Mouse (Mus musculus) liver, postnatal 0 days (tissue): ENCODE data around the gene Zbtb4. TPM values are rescaled to one million over a fixed set of nuclear protein-coding genes. Genes with fewer than 3 reads are reported as not detected.
A peak's percentile ranks its signal among the peaks of the same experiment; 100 is the strongest.

Experiments used
- ATAC-seq: fragments of 200-750 bp; cut with Nextera tagmentation; 2 replicates; pipeline ENCODE4 v1.8.0; 2017; ENCODE audit warnings: mild to moderate bottlenecking, moderate library complexity
- DNase-seq: peaks from one replicate; pipeline ENCODE4 v3.0.0-alpha.2; 2016
- H3K27ac ChIP-seq: fragments of 300-500 bp; sonication (generic); 2 replicates; pipeline ENCODE4 v1.5.1; 2014; ENCODE audit warnings: antibody characterized with exemption, moderate library complexity, mild to moderate bottlenecking, low read depth
- H3K27me3 ChIP-seq: fragments of 300-500 bp; sonication (generic); 2 replicates; pipeline ENCODE4 v1.6.1; 2014; ENCODE audit warnings: low read length, control low read depth, mixed read lengths; ENCODE audit not compliant: insufficient read depth
- H3K36me3 ChIP-seq: fragments of 300-500 bp; sonication (generic); replicated peaks from 2 replicates; pipeline ENCODE4 v1.6.1; 2014; ENCODE audit warnings: mild to moderate bottlenecking, control low read depth, low read length, moderate library complexity, mixed read lengths; ENCODE audit not compliant: insufficient read depth
- H3K4me1 ChIP-seq: fragments of 300-500 bp; sonication (generic); 2 replicates; pipeline ENCODE4 v1.6.1; 2014; ENCODE audit warnings: antibody characterized with exemption, mild to moderate bottlenecking, control low read depth; ENCODE audit not compliant: insufficient read depth
- H3K4me2 ChIP-seq: fragments of 300-500 bp; sonication (generic); 2 replicates; pipeline ENCODE4 v1.6.1; 2014; ENCODE audit warnings: low read depth, mild to moderate bottlenecking, low read length, moderate library complexity, mixed read lengths
- H3K4me3 ChIP-seq: fragments of 300-500 bp; sonication (generic); 2 replicates; pipeline ENCODE4 v1.5.1; 2014; ENCODE audit warnings: low read depth, low read length
- H3K9ac ChIP-seq: fragments of 300-500 bp; sonication (generic); replicated peaks from 2 replicates; pipeline ENCODE4 v1.6.1; 2014; ENCODE audit warnings: mild to moderate bottlenecking, moderate library complexity
- H3K9me3 ChIP-seq: fragments of 300-500 bp; sonication (generic); 2 replicates; pipeline ENCODE4 v1.6.1; 2016; ENCODE audit warnings: mild to moderate bottlenecking, control low read depth, low read length, mixed read lengths
- CTCF ChIP-seq: sonication (generic); IDR thresholded peaks from 2 replicates; pipeline ENCODE4 v1.5.1; 2016; ENCODE audit warnings: antibody characterized with exemption, low read depth
- EP300 ChIP-seq: IDR thresholded peaks from 2 replicates; pipeline ENCODE4 v1.6.1; 2016; ENCODE audit warnings: antibody characterized with exemption, low read depth, mild to moderate bottlenecking
- WGBS: fragments of 180-500 bp; shearing (Covaris S2); extraction: QIAGEN DNeasy Blood & Tissue Kit; methylation state at CpG from one replicate; pipeline ENCODE4 v1.1.7; 2014; ENCODE audit not compliant: insufficient replicate concordance; 5-methylcytosine and 5-hydroxymethylcytosine counted together
- polyA plus RNA-seq: library from polyadenylated mRNA; unstranded; fragments of >200 nt; fragmentation: Nextera tagmentation; extraction: Ambion mirVana; gene quantifications from 2 replicates; pipeline ENCODE4 v1.2.1, GENCODE M21; 2015

Zbtb4 gene
- polyA plus RNA-seq, 1 experiment from 2014 or later: 0.75 TPM

DNA sequence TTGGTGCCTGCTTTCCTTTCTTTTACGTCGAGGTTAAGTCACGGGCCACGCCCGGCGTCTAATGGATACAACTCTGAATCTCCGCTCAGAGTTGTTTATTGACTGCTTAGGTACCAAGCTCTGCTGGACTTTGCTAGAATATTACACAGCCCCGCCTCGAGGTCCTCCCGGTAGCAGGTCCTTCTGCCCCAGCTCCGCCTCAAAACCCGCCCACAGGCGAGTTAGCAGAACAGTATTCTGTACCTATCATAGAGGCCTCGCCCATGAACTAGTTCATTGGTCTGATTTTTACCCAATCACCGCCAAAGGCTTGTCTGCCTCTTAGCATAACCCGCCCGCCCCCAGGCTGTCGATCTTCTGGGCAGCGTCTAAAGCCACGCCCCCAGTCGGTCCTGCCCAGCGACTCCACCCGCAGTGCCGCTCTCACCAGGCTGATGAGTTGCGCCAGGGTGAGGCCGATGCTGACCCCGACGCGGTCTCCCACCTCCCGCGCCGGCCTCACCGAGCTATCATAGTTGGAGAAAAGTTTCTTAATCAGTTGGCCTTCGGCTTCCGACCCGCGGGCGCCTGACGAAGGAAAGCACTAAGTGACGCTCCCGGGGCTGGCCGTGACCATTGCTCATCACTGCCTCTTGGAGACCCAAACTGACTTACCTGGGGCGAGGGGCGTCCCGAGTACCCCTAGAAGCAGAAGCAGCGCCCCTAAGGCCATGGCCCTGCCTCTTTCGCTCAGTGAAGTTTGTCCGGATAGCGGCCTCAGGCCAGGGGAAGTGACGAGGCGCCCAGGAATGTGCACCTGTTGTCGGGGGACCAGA lies 29.7 kb downstream of the Zbtb4 start, which contains the start of gene Chrnb1:
Chrnb1 (minus strand) TSS at position 776 of the 815 bp plus-strand sequence.
- TF ChIP-seq EP300: no peak
- peak; percentile 17 for TF ChIP-seq CTCF
- Histone ChIP-seq H3K9ac (peak within 1 kb of the TSS; percentile 56), H3K9me3 (no peaks in the 10 kb centered on the region), H3K27ac (0 out of 2 replicates have a peak within 1 kb of the TSS, but pooled peaks have one; percentile 13), H3K27me3 (peaks cover 18% of the 10 kb centered on the region), H3K4me1 (peaks cover 15% of the 10 kb centered on the region), H3K4me2 (peak within 1 kb of the TSS; percentile 91), H3K36me3 (no peaks in the 10 kb centered on the region), H3K4me3 (peak within 1 kb of the TSS; percentile 51)
- DNase-seq (peak; percentile 95), ATAC-seq (peak; percentile 100)
- under 1% methylated on average over 52 of the region's 52 CpGs for WGBS

GRCm38 (mm10) chr11:69795983-69796435 lies 30.3 kb downstream of the Zbtb4 start:
- Histone ChIP-seq H3K27ac (no peak overlapping the region), H3K4me3 (peak overlapping the region; percentile 51), H3K4me1 (peaks cover 21% of the 10 kb centered on the region), H3K9ac (peak overlapping the region; percentile 56; the same call in 1 of the 2 replicates), H3K4me2 (peak overlapping the region; percentile 91), H3K27me3 (peaks cover 24% of the 10 kb centered on the region), H3K36me3 (no peaks in the 10 kb centered on the region), H3K9me3 (no peaks in the 10 kb centered on the region)
- no peak for DNase-seq
- no peak for ATAC-seq
- TF ChIP-seq CTCF (no peak), EP300 (no peak)
- WGBS: 4% methylated on average over 13 of the region's 13 CpGs

DNA sequence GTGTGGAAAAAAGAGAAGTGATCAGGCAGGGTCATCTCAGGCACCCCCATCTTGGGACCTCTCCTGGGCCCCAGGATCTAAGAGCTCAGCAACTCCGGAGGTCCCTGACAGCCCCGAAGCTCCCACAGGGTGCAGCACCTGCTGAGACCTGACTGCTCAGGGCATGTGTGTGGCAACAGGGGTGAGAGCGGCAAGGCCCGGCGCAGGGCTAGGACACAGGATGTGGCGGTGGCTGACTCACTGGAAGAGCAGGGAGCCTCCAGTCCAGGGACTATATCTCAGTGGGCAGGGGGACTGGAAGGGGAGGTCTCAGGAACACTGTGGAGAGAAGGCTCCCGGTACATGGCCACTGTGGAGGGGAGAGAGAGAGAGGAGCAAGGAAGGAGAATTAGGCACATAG lies 32.2 kb downstream of the Zbtb4 start:
- Histone ChIP-seq H3K27ac (no peak overlapping the region), H3K4me1 (peaks cover 36% of the 10 kb centered on the region), H3K27me3 (peaks cover 43% of the 10 kb centered on the region), H3K9me3 (no peaks in the 10 kb centered on the region), H3K4me3 (no peak overlapping the region), H3K9ac (no peak overlapping the region), H3K4me2 (no peak overlapping the region), H3K36me3 (no peaks in the 10 kb centered on the region)
- TF ChIP-seq CTCF: no peak
- TF ChIP-seq EP300: no peak
- ATAC-seq: no peak
- no peak for DNase-seq
- WGBS: 74% methylated on average over 7 of the region's 7 CpGs

DNA sequence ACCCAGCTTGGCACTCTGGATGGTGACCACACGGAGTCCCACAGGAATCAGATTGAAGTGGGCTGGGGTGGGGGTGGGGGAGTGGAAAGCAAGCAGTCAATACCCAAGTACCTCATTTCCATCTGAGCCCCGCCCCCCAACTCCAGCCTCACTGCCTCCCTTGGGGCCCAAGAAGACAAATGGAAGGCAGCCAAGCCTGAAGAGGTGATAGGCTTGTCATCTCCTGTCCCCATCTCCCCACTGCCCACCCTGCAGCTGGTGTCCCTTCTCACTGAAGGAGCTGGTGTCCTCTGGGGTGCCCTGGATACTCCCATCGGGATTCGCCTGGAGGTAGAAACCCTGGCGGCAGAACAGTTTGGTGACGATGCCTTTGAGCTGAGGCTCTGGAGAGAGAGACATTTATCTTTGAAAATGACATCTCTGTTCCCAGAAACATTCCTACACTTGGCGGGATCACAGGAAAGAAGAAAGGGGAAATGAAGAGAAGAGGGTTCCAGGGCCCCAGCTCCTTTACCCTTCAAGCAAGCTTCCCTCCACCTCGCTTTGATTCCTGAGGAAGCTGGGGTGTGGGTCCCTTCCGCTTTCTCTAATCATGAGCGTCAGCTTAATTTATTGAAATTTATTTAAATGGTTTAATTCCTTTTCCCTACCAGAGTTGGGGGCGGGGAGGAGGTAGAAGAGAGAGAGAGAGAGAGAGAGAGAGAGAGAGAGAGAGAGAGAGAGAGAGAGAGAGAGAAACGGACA lies 33.9 kb downstream of the Zbtb4 start:
- Histone ChIP-seq H3K27me3 (peaks cover 60% of the 10 kb centered on the region), H3K4me1 (peaks cover 51% of the 10 kb centered on the region), H3K27ac (no peak overlapping the region), H3K4me3 (no peak overlapping the region), H3K9ac (no peak overlapping the region), H3K36me3 (no peaks in the 10 kb centered on the region), H3K9me3 (no peaks in the 10 kb centered on the region), H3K4me2 (0 out of 2 replicates have a peak overlapping the region, but pooled peaks have one; percentile 87)
- ATAC-seq (no peak), DNase-seq (peak; percentile 53)
- 29% methylated on average over 12 of the region's 12 CpGs for WGBS
- no peak for TF ChIP-seq CTCF
- TF ChIP-seq EP300: no peak

GRCm38 (mm10) chr11:69800138-69800391 lies 34.4 kb downstream of the Zbtb4 start:
- Histone ChIP-seq H3K4me3 (peak overlapping the region; percentile 37; the same call in 1 of the 2 replicates), H3K9ac (no peak overlapping the region), H3K27me3 (peaks cover 65% of the 10 kb centered on the region), H3K4me2 (peak overlapping the region; percentile 87), H3K27ac (no peak overlapping the region), H3K4me1 (peaks cover 49% of the 10 kb centered on the region), H3K9me3 (no peaks in the 10 kb centered on the region), H3K36me3 (no peaks in the 10 kb centered on the region)
- 1% methylated on average over 11 of the region's 11 CpGs for WGBS
- ATAC-seq: no peak
- TF ChIP-seq EP300 (no peak), CTCF (no peak)
- DNase-seq: no peak
